Mouse (Mus musculus): ENCODE measurements around the gene Mri1.

- TF ChIP-seq SMC3 (IDR thresholded peaks at IDR 0.05; ENCODE audit: low read depth, low read length) (no peak), CTCF (conservative IDR thresholded peaks at IDR 0.05 in 1 of 2, IDR thresholded peaks at IDR 0.05 in 1 of 2; ENCODE audit: low read depth in 2 of 2, low read length in 2 of 2) (no peak), GABPA (IDR thresholded peaks at IDR 0.05; ENCODE audit: insufficient replicate concordance, low read depth, low read length) (no peak)
Observed at GRCm38 (mm10) chr8:84297029-84297785, 40.1 kb upstream of the Mri1 start.
